Mouse (Mus musculus): Measurements from ENCODE around the gene Anks1. TPM values are rescaled to one million over a fixed set of nuclear protein-coding genes. Genes with fewer than 3 reads are reported as not detected.
"Not testable (repeated sequence)": the region's sequence is repeated elsewhere in the genome, so short reads cannot be mapped to it uniquely, and the experiment has no call there.

Anks1 gene
- polyA plus RNA-seq, 1 experiment from 2014 or later, result 15.5 TPM

DNA sequence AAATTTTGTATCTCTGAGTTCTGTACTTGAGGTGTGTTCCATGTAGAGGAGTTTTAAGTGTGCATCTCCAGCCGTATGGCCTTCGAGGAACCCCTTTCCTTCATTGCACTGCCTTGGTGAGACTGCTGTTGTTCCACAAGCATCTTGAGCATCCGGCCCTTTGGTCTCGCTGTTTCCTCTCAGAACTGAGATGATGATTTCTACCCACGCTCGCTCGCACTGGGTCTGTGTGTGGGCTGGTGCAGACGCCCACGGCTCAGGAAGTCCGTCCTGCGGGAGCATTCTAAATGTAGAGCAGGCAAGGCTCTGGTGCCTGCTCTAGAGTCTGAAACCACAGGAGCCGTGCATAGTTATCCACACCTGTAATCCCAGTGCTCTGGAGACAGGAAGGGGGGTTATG is 88.1 kb downstream of the Anks1 start:
- H3K27me3 ChIP-seq (ENCODE audit: low read depth, poor library complexity, severe bottlenecking), result no peaks in the 10 kb centered on the region
- peaks cover 67% of the 10 kb centered on the region for H3K36me3 ChIP-seq
- no peak for DNase-seq (ENCODE audit: low spot score)
- H3K9me3 ChIP-seq (replicated peaks), result no peaks in the 10 kb centered on the region
- WGBS, result 83% methylated on average over 12 of the region's 12 CpGs
- peaks cover 37% of the 10 kb centered on the region for H3K4me1 ChIP-seq
- H3K4me3 ChIP-seq, result no peak overlapping the region
- H3K27ac ChIP-seq, result no peak overlapping the region

DNA sequence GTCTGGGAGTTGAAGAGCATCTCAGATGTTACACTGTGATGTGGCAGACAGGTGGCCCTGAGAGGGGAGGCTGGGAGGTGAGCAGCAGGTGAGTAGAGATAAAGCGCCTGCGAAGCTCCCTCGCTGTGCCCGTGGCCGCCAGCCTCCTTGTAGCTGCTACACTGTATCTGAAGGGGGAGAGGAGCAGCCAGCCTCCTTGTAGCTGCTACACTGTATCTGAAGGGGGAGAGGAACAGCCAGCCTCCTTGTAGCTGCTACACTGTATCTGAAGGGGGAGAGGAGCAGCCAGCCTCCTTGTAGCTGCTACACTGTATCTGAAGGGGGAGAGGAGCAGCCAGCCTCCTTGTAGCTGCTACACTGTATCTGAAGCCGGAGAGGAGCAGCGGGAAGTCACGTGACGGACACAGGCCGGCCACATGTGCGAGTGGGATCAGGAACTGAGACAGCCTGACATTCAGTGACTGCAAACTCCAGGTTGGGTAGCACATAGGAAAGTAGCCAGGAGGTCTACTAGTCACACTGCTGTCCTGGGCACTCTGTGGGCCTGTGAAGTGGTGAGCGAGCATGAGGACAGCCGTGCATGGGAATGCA is 90.7 kb downstream of the Anks1 start:
- H3K27me3 ChIP-seq (ENCODE audit: low read depth, poor library complexity, severe bottlenecking); H3K9me3 ChIP-seq (replicated peaks); DNase-seq (ENCODE audit: low spot score); H3K4me3 ChIP-seq: not testable (repeated sequence)
- 93% methylated on average over 13 of the region's 13 CpGs for WGBS
- Histone ChIP-seq H3K27ac (peak overlapping the region; percentile 74), H3K36me3 (peaks cover 51% of the 10 kb centered on the region), H3K4me1 (peaks cover 36% of the 10 kb centered on the region)

DNA sequence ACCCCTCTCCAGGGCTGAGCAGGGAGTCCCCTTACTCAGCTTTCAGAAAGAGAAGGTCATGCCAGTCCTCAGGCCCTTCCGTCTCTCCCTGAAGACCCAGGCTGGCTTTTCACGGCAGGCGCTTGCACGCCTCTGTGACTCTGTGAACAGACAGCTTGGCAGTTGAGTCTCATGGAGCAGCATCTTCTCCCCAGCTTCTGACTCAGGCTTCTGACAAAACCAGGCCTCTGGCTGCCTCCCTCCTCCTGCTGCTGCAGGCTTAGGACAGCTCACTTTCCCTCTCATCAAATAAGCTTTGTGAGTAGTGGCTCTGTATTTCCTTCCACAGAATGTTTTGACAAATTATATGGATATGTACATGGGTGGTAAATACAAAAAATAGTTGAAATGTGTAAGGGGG is 91.3 kb downstream of the Anks1 start:
- 85% methylated on average over 4 of the region's 4 CpGs for WGBS
- Histone ChIP-seq H3K4me3 (no peak overlapping the region), H3K4me1 (peaks cover 36% of the 10 kb centered on the region), H3K9me3 (replicated peaks) (no peaks in the 10 kb centered on the region), H3K27ac (peak overlapping the region; percentile 74; the same call in 1 of the 2 replicates), H3K27me3 (ENCODE audit: low read depth, poor library complexity, severe bottlenecking) (no peaks in the 10 kb centered on the region), H3K36me3 (peaks cover 46% of the 10 kb centered on the region)
- DNase-seq (ENCODE audit: low spot score), result no peak

DNA sequence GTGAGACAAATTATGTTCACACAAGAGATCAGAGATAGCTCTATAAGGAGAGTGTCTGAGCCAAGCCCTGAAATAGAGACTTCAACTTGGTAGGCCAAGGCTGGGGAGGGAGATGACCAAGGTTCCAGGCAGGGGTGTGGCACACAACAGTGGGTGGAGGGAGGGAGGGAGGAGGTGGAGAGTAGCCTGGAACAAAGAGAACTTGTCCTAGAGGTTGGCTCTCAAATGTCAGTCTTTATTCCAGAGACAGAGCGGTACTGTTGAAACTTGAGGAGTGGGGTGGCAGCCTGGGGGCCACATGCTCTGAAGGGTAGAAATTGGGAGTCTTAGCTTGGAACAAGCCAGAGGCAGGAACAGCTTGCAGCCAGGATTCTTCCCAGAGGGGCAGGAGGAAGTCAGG is 91.7 kb downstream of the Anks1 start:
- no peak for DNase-seq (ENCODE audit: low spot score)
- Histone ChIP-seq H3K27me3 (ENCODE audit: low read depth, poor library complexity, severe bottlenecking) (no peaks in the 10 kb centered on the region), H3K36me3 (peaks cover 42% of the 10 kb centered on the region), H3K27ac (peak overlapping the region; percentile 74; the same call in 1 of the 2 replicates), H3K4me1 (peaks cover 36% of the 10 kb centered on the region), H3K9me3 (replicated peaks) (no peaks in the 10 kb centered on the region), H3K4me3 (no peak overlapping the region)
- WGBS, result 76% methylated on average over 1 of the region's 1 CpGs

DNA sequence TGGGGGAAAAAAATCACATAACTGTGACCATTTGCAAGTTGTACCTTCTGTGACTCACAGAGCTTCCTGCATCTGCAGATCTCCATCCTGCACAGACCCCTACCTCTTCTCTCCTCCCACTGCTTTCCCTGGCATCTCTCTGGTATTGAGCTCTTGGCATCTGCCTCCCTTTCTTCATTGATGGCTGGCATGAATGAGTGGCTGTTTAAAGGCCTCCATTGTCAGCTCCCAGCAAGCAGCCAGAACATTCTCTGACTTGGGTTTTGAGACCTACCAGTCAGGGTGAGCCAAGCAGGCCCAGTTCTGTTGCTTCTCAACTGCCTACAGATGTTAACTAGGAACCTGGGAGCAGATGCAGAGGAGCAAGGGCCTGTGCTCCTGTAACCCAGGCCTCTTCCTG is 96.3 kb downstream of the Anks1 start:
- peaks cover 59% of the 10 kb centered on the region for H3K4me1 ChIP-seq
- H3K4me3 ChIP-seq, result no peak overlapping the region
- no peaks in the 10 kb centered on the region for H3K27me3 ChIP-seq (ENCODE audit: low read depth, poor library complexity, severe bottlenecking)
- no peaks in the 10 kb centered on the region for H3K9me3 ChIP-seq (replicated peaks)
- H3K36me3 ChIP-seq, result peaks cover 44% of the 10 kb centered on the region
- H3K27ac ChIP-seq, result no peak overlapping the region
- no peak for DNase-seq (ENCODE audit: low spot score)

DNA sequence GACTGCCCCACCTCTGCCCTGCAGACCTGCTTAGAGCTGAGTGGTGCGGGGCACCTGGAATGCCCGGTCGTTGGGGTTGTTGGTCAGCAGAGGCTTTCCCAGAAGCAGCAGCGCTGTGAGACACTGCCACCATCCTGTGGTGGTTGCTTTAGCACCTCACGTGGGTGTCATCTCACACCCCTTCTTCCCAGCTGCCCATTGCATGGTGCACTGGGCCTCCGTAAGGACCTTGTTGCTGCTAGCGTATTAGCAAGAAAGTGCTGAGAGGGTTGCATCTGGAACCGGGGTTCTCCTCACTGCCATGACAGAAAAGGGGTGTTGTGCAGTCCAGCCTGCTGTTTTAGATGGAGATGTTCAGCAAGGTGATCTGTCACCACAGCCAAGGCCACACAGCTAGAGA is 97.1 kb downstream of the Anks1 start:
- Histone ChIP-seq H3K4me1 (peaks cover 52% of the 10 kb centered on the region), H3K27ac (peak overlapping the region; percentile 87), H3K36me3 (peaks cover 50% of the 10 kb centered on the region), H3K9me3 (replicated peaks) (no peaks in the 10 kb centered on the region), H3K4me3 (no peak overlapping the region), H3K27me3 (ENCODE audit: low read depth, poor library complexity, severe bottlenecking) (no peaks in the 10 kb centered on the region)
- no peak for DNase-seq (ENCODE audit: low spot score)
- WGBS, result 59% methylated on average over 8 of the region's 8 CpGs

DNA sequence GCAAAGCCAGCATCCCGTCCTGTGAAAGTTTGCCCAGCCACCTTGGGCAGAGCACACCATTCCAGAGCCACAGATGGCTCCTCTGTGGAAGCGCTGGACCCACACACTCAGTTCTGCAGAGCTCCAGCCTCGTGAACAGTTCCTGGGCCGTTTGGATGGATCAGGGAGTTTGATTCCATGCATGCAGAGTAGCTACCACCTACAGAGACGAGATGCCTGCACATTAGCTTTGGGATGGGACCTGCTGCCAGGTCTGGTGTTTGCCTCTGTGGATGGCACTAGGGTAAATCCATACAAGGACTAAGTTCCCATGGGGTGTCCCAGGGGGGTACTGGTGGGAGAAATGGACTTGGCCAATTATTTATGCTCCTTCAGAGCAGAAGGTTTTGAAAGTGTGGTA is 97.5 kb downstream of the Anks1 start:
- peak overlapping the region; percentile 35; the same call in 1 of the 2 replicates for H3K4me3 ChIP-seq
- H3K27ac ChIP-seq, result peak overlapping the region; percentile 87
- peaks cover 48% of the 10 kb centered on the region for H3K4me1 ChIP-seq
- H3K27me3 ChIP-seq (ENCODE audit: low read depth, poor library complexity, severe bottlenecking), result no peaks in the 10 kb centered on the region
- no peaks in the 10 kb centered on the region for H3K9me3 ChIP-seq (replicated peaks)
- H3K36me3 ChIP-seq, result peaks cover 54% of the 10 kb centered on the region
- no peak for DNase-seq (ENCODE audit: low spot score)
- WGBS, result 70% methylated on average over 5 of the region's 5 CpGs

DNA sequence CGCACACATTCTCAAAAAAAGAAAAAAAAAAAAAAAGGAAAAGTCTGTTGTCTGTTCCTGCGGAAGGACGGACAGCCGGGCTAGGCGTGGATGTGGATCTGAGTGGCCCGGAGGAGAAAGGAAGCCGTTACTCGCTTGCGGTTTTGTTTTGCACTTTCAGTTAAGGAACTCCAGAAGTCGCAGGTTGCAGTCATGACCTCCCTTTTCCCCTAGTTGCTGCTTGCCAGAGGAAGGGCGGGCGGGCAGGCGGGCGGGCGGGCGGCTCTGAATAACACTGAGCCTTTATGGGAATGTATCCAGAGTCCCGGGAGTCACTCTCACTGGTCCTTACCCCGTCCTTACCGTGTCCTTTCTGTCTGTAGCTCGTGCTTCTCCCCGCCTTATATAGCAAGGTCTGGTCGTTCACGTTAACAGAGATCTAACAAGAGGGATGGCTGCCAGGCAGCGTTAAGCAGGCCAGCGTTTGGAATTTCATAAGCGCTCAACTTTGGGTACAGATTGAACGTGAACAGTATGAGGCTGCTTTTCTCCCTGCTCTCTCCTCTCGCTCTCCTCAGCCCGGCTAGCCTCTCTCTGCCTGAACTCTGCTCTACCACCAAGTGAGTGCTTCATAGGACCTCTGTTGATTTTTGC is 98.2 kb downstream of the Anks1 start:
- peak overlapping the region; percentile 35 for H3K4me3 ChIP-seq
- H3K36me3 ChIP-seq, result peaks cover 54% of the 10 kb centered on the region
- no peaks in the 10 kb centered on the region for H3K9me3 ChIP-seq (replicated peaks)
- H3K4me1 ChIP-seq, result peaks cover 42% of the 10 kb centered on the region
- H3K27me3 ChIP-seq (ENCODE audit: low read depth, poor library complexity, severe bottlenecking), result no peaks in the 10 kb centered on the region
- WGBS, result 25% methylated on average over 29 of the region's 29 CpGs
- H3K27ac ChIP-seq, result peak overlapping the region; percentile 87
- peak; percentile 64 for DNase-seq (ENCODE audit: low spot score)

DNA sequence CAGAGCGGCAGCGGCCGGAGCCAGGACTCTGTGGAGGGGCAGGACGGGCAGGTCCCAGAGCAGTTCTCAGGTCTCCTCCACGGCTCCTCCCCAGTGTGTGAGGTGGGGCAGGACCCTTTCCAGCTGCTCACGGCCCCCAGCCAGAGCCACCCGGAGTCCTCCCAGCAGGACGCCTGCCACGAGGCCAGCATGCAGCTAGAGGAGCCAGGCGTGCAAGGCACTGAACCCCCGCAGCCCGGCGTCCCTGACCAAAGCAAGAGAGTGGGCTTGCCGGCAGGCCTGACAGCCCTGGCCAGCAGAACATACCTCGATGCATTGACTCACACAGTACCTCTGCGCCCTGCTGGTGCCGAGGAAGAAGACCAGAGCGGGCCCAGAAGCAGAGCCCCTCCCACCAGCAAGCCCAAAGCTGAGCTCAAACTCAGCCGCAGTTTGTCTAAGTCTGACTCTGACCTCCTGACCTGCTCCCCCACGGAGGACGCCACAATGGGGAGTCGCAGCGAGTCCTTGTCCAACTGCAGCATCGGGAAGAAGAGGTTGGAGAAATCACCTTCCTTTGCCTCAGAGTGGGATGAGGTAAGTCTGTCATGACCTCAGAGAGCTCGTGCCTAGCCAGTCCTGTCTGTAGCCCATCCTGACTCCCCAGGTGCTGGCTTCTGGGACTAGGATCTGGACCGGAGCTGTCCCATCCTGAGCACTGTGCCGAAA is 98.9 kb downstream of the Anks1 start:
- H3K36me3 ChIP-seq, result peaks cover 52% of the 10 kb centered on the region
- no peaks in the 10 kb centered on the region for H3K9me3 ChIP-seq (replicated peaks)
- peaks cover 43% of the 10 kb centered on the region for H3K4me1 ChIP-seq
- peak overlapping the region; percentile 35 for H3K4me3 ChIP-seq
- 32% methylated on average over 27 of the region's 27 CpGs for WGBS
- DNase-seq (ENCODE audit: low spot score), result peak; percentile 56
- H3K27ac ChIP-seq, result peak overlapping the region; percentile 87
- no peaks in the 10 kb centered on the region for H3K27me3 ChIP-seq (ENCODE audit: low read depth, poor library complexity, severe bottlenecking)

DNA sequence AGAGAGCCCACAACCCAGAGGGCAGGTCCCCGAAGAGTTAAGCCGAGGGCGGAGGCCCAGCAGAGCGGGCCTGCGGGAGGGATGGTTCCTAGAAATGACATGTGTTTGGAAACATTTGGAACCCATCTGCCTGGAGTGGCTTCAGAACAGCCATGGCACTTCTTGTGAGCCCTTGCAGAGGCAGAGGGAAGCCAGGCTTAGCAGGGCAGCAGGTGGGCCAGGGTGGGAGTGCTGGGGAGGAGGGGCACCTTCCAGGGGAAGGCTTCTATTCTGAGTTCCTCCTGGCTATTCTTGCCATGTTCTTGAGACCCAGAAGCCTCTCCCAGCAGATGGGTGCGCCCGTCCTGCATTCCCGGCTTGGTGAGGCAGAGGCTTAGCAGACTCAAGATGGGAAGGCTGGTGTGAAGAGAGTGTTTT is 99.5 kb downstream of the Anks1 start:
- Histone ChIP-seq H3K4me3 (peak overlapping the region; percentile 35; the same call in 1 of the 2 replicates), H3K36me3 (peaks cover 52% of the 10 kb centered on the region), H3K27ac (0 out of 2 replicates have a peak overlapping the region, but pooled peaks have one; percentile 87), H3K9me3 (replicated peaks) (no peaks in the 10 kb centered on the region), H3K27me3 (ENCODE audit: low read depth, poor library complexity, severe bottlenecking) (no peaks in the 10 kb centered on the region), H3K4me1 (peaks cover 49% of the 10 kb centered on the region)
- no peak for DNase-seq (ENCODE audit: low spot score)
- 76% methylated on average over 8 of the region's 8 CpGs for WGBS

DNA sequence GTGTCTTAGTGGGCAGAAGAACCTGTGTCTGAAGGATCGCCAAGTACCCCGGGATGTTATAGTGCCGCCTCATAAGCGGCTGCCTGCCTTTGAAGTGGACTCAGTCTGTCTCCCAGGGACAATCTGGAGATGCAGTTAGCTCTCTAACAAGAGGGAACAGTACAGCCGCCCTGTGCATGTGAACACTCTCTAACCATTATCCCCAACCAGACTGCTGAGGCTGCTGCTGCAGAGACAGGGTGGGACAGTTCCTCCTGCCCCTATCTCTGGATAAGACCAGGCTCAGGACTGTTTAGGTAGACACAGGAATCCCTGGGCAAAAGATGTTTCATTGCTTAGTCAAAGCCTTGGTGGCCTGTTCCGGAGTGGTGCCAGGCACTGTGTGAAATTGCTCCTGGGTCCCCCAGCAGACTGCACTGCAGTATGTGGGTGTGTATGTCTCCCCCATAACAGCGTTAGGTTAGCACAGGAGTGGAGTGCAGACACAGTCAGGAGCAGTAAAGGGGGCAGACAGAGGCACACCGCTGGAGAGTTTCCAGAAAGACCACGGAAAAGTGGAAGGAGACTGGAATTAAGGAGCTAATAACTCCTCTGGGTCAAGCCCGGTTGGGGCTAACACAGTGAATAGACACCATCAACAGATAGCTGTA is 100.1 kb downstream of the Anks1 start:
- 82% methylated on average over 10 of the region's 10 CpGs for WGBS
- DNase-seq (ENCODE audit: low spot score), result no peak
- Histone ChIP-seq H3K4me1 (peaks cover 54% of the 10 kb centered on the region), H3K27ac (0 out of 2 replicates have a peak overlapping the region, but pooled peaks have one; percentile 87), H3K9me3 (replicated peaks) (no peaks in the 10 kb centered on the region), H3K4me3 (no peak overlapping the region; the same call in 1 of the 2 replicates), H3K27me3 (ENCODE audit: low read depth, poor library complexity, severe bottlenecking) (no peaks in the 10 kb centered on the region), H3K36me3 (peaks cover 52% of the 10 kb centered on the region)

DNA sequence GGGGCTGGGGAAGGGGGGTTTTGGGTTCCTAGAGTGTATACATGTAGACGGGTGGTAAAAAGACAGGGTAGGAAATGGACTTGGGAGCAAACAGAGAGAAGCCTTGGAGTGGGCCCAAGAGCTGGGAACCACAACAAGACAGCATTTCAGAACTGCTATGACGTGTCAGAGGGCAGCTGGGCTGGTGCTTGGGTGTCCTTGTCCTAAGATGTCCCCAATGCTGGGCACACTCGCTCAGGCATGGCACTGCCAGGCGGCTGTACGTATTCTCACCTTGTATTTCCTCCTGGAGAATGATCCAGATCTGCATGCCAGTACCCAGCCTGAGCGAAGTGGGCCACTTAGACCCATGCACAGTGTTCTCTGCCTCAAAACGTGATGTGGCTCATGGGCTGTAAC is 100.6 kb downstream of the Anks1 start:
- 91% methylated on average over 7 of the region's 7 CpGs for whole genome bisulfite sequencing
- Histone ChIP-seq H3K9me3 (replicated peaks) (no peaks in the 10 kb centered on the region), H3K4me3 (no peak overlapping the region), H3K4me1 (peaks cover 59% of the 10 kb centered on the region), H3K27me3 (ENCODE audit: low read depth, poor library complexity, severe bottlenecking) (no peaks in the 10 kb centered on the region), H3K36me3 (peaks cover 52% of the 10 kb centered on the region), H3K27ac (no peak overlapping the region)
- DNase-seq (ENCODE audit: low spot score), result no peak

DNA sequence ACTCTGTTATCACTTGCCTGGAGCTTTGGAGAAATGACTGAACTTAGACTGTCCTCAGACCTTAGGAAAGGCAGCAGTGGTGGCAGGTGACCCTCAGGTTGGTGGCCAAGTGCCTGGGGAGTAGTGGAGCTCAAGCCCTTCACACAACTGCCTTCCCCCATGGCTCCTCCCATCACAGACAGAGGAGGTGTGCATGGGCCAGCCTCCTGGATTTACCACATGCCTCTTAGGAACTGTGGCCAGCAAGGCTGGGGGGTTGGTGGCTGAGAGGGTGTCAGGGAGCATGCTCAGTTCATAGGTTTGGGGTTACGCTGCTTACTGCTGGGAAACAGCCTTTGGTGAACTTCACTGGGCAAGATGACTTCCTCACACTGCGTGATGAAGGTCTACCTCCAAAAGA is 101.8 kb downstream of the Anks1 start:
- Histone ChIP-seq H3K4me1 (peaks cover 70% of the 10 kb centered on the region), H3K36me3 (peaks cover 53% of the 10 kb centered on the region), H3K9me3 (replicated peaks) (no peaks in the 10 kb centered on the region), H3K27ac (no peak overlapping the region), H3K27me3 (ENCODE audit: low read depth, poor library complexity, severe bottlenecking) (no peaks in the 10 kb centered on the region), H3K4me3 (no peak overlapping the region)
- no peak for DNase-seq (ENCODE audit: low spot score)
- WGBS, result 92% methylated on average over 2 of the region's 2 CpGs
